Mouse (Mus musculus) G1E (cell line): ENCODE data around the gene Usp49. TPM values are rescaled to one million over a fixed set of nuclear protein-coding genes. Genes with fewer than 3 reads are reported as not detected.
"Not testable (repeated sequence)": the region's sequence is repeated elsewhere in the genome, so short reads cannot be mapped to it uniquely, and the experiment has no call there.

ENCODE experiments used
- ATAC-seq: 2 replicates; pipeline ENCODE4 v1.8.0; 2016; ENCODE audit warnings: mild to moderate bottlenecking; ENCODE audit not compliant: insufficient number of reproducible peaks, poor library complexity, low FRiP score, severe bottlenecking; ENCODE audit errors: extremely low read depth
- DNase-seq: peaks from one replicate; pipeline ENCODE4 v3.0.0; 2012; ENCODE audit warnings: low spot score
- H3K27me3 ChIP-seq: 2 replicates; pipeline ENCODE4 v1.6.1; 2012; ENCODE audit warnings: mild to moderate bottlenecking, low read length, inconsistent platforms; ENCODE audit not compliant: insufficient read depth
- H3K36me3 ChIP-seq: replicated peaks from 2 replicates; pipeline ENCODE3; 2012; ENCODE audit warnings: mild to moderate bottlenecking, inconsistent platforms
- H3K4me1 ChIP-seq: 2 replicates; pipeline ENCODE4 v1.6.1; 2012; ENCODE audit warnings: low read depth, low read length, inconsistent platforms, mixed read lengths; ENCODE audit not compliant: insufficient read depth
- H3K4me3 ChIP-seq: 2 replicates; pipeline ENCODE4 v1.5.1; 2012; ENCODE audit warnings: low read depth, mild to moderate bottlenecking, inconsistent platforms, low read length, moderate library complexity, mixed read lengths
- H3K9me3 ChIP-seq: replicated peaks from 2 replicates; pipeline ENCODE4 v1.6.1; 2012; ENCODE audit warnings: inconsistent platforms
- CTCF ChIP-seq: IDR thresholded peaks from 2 replicates; pipeline ENCODE4 v1.5.1; 2012; ENCODE audit warnings: low read depth, low read length, inconsistent platforms, mixed read lengths
- GATA1 ChIP-seq: IDR thresholded peaks from 2 replicates; pipeline ENCODE4 v1.6.1; 2012; ENCODE audit warnings: borderline replicate concordance, low read length, inconsistent platforms, mixed read lengths
- GATA2 ChIP-seq: IDR thresholded peaks from 2 replicates; pipeline ENCODE4 v1.6.1; 2012; ENCODE audit warnings: low read depth, low read length, inconsistent platforms, borderline replicate concordance
- POLR2AphosphoS5 ChIP-seq: IDR thresholded peaks from 2 replicates; pipeline ENCODE4 v1.6.1; 2012; ENCODE audit warnings: low read depth, low read length, inconsistent platforms; ENCODE audit not compliant: insufficient replicate concordance
- TAL1 ChIP-seq: conservative IDR thresholded peaks from 2 replicates; pipeline ENCODE4 v1.6.1; 2012; ENCODE audit warnings: low read depth, low read length, inconsistent platforms, mixed read lengths
- polyA plus RNA-seq: library from polyadenylated mRNA; stranded (reverse); fragments of >175 nt; gene quantifications from 2 replicates; pipeline ENCODE4 v1.2.3, GENCODE M21; 2012
- total RNA-seq, 2 experiments: library from RNA; stranded (forward) in 1 of 2; stranded (reverse) in 1 of 2; fragments of 200-1000 nt in 1 of 2; fragments of >200 nt in 1 of 2; fragmentation: Nextera tagmentation in 1 of 2; gene quantifications; 2 replicates each; pipeline ENCODE4 v1.2.3; 2014 to 2017

Usp49 gene
- total and polyA plus RNA-seq, 3 experiments = 5.3 to 41.7 (median 15.6) TPM

- Histone ChIP-seq H3K4me1 (peaks cover 68% of the 10 kb centered on the region), H3K4me3 (no peak overlapping the region), H3K9me3 (no peaks in the 10 kb centered on the region), H3K27me3 (no peaks in the 10 kb centered on the region), H3K36me3 (peaks cover 88% of the 10 kb centered on the region)
- TF ChIP-seq GATA1 (no peak), POLR2AphosphoS5 (no peak), CTCF (no peak), GATA2 (no peak), TAL1 (no peak)
- no peak for DNase-seq
- no peak for ATAC-seq
These were observed 13.8 kb upstream of the Usp49 start for GRCm38 (mm10) chr17:47616652-47617051.

GRCm38 (mm10) chr17:47617605-47618307 is 12.7 kb upstream of the Usp49 start:
- peaks cover 62% of the 10 kb centered on the region for H3K4me1 ChIP-seq

GRCm38 (mm10) chr17:47618556-47619311 is 11.8 kb upstream of the Usp49 start:
- DNase-seq (no peak), ATAC-seq (no peak)
- Histone ChIP-seq H3K4me1 (peaks cover 52% of the 10 kb centered on the region), H3K4me3 (no peak overlapping the region; the same call in 1 of the 2 replicates), H3K36me3 (peaks cover 93% of the 10 kb centered on the region), H3K27me3 (no peaks in the 10 kb centered on the region), H3K9me3 (no peaks in the 10 kb centered on the region)
- TF ChIP-seq POLR2AphosphoS5 = no peak
- no peak for TF ChIP-seq CTCF
- TF ChIP-seq GATA1 = no peak
- TF ChIP-seq TAL1 = no peak
- TF ChIP-seq GATA2 = no peak

More at GRCm38 (mm10) chr17:47617605-47618307, 12.7 kb upstream of the Usp49 start:
- TF ChIP-seq POLR2AphosphoS5 (no peak), TAL1 (peak; percentile 72), GATA1 (no peak)
- H3K36me3 ChIP-seq = peaks cover 93% of the 10 kb centered on the region
- ATAC-seq (peak; percentile 84), DNase-seq (no peak)
- peak overlapping the region; percentile 11; the same call in 1 of the 2 replicates for H3K4me3 ChIP-seq
- no peaks in the 10 kb centered on the region for H3K9me3 ChIP-seq
- H3K27me3 ChIP-seq = no peaks in the 10 kb centered on the region

- Histone ChIP-seq H3K9me3 (no peaks in the 10 kb centered on the region), H3K4me3 (no peak overlapping the region), H3K36me3 (peaks cover 92% of the 10 kb centered on the region), H3K27me3 (no peaks in the 10 kb centered on the region), H3K4me1 (peaks cover 32% of the 10 kb centered on the region)
- DNase-seq = no peak
- ATAC-seq = no peak
- TF ChIP-seq POLR2AphosphoS5 = no peak
- no peak for TF ChIP-seq TAL1
- no peak for TF ChIP-seq CTCF
- TF ChIP-seq GATA1 = no peak
- no peak for TF ChIP-seq GATA2
These were observed 7.5 kb upstream of the Usp49 start for GRCm38 (mm10) chr17:47622912-47623554.

GRCm38 (mm10) chr17:47624572-47624971 is 5.9 kb upstream of the Usp49 start:
- ATAC-seq, H3K4me3 ChIP-seq, H3K27me3 ChIP-seq, H3K9me3 ChIP-seq, DNase-seq: not testable (repeated sequence)
- H3K36me3 ChIP-seq = peaks cover 80% of the 10 kb centered on the region
- peaks cover 27% of the 10 kb centered on the region for H3K4me1 ChIP-seq

GRCm38 (mm10) chr17:47625088-47625487 is 5.4 kb upstream of the Usp49 start:
- H3K4me1 ChIP-seq = peaks cover 29% of the 10 kb centered on the region
- peaks cover 74% of the 10 kb centered on the region for H3K36me3 ChIP-seq
- ATAC-seq (no peak), DNase-seq (no peak)
- H3K27me3 ChIP-seq = no peaks in the 10 kb centered on the region
- H3K9me3 ChIP-seq = no peaks in the 10 kb centered on the region
- no peak overlapping the region for H3K4me3 ChIP-seq
- TF ChIP-seq CTCF = no peak
- no peak for TF ChIP-seq TAL1
- TF ChIP-seq GATA2 = no peak
- TF ChIP-seq POLR2AphosphoS5 = no peak
- TF ChIP-seq GATA1 = no peak
